Mouse (Mus musculus) G1E-ER4 (cell line): ENCODE results near the gene Acoxl. TPM values are rescaled to one million over a fixed set of nuclear protein-coding genes. Genes with fewer than 3 reads are reported as not detected.

Source experiments
- GATA1 ChIP-seq: IDR thresholded peaks from one replicate; pipeline ENCODE4 v1.8.0; 2012; ENCODE audit warnings: low read length, inconsistent platforms
- polyA plus RNA-seq: library from polyadenylated mRNA; stranded (reverse); fragments of >175 nt; gene quantifications from 2 replicates; pipeline ENCODE4 v1.2.3, GENCODE M21; 2012

Acoxl gene
- polyA plus RNA-seq, 1 experiment: 0.09 TPM

GRCm38 (mm10) chr2:128125635-128126470 is 287.2 kb downstream of the Acoxl start, which contains the start of gene Bcl2l11:
Gene Bcl2l11, plus strand, starts transcription at chr2:128126038.
- no peak for TF ChIP-seq GATA1

- TF ChIP-seq GATA1: no peak
Measured at GRCm38 (mm10) chr2:128126591-128127051, 287.9 kb downstream of the Acoxl start.

DNA sequence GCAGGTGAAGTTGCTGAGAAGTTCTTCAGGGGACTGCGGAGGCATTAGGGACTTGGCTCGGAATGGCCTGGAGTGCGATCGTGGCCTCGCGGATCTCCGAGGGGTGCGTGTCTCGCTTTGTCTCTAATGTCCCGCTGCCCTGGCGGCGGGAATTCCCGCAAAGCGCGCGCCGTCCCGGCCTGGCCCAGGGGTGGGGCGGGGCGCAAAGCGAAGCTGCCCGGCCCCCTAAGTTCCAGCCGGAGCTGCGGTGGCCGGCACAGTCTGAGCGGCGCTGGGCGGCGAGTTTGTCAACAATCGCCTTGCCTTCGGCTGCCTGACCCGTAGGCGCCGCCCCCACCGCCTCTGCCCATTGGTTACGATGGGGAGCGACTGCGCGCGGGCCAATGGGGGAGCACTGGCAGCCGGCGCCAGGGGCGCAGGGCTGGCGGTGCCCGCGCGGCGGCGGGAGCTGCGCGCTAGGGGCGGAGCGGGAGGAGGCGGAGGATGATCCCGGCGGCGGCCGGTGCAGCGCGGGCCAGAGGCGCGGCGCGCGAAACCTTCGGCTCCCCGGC is 288.5 kb downstream of the Acoxl start:
- TF ChIP-seq GATA1: no peak

DNA sequence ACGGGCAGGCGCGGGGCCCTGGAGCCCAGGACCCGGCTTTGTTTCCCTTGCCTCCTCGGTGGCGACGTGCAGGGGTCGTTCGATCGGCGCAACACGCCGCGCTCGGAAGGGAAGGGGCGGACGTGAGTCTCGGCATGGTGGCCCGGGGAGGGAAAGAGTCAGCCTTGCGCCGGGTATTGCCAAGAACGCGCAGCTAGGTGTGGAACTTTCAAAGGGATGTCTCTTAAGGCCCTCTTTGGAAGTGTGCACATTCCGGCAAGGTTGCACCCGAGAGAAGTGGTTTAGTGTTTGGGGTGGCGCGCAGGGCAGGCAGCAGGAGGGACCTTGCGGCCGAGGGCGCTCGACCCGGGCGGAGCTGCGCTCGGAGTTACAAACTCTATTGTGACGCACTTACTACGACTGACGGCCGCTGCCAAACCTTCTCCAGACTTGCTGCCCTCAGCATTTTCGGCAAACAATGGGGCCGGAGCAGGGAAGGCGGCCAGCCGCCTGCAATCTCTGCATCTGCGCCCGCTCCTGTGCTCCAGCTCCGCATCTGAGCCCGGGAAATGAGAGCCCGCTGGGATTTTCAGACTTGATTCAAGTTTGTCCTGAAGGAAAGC is 289.1 kb downstream of the Acoxl start:
- no peak for TF ChIP-seq GATA1

DNA sequence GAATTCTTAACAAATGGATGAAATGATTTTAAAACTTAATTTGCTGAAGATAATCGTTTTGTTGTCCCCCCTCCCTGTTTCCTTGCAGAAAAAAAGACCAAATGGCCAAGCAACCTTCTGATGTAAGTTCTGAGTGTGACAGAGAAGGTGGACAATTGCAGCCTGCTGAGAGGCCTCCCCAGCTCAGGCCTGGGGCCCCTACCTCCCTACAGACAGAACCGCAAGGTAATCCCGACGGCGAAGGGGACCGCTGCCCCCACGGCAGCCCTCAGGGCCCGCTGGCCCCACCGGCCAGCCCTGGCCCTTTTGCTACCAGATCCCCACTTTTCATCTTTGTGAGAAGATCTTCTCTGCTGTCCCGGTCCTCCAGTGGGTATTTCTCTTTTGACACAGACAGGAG is 289.9 kb downstream of the Acoxl start:
- TF ChIP-seq GATA1: no peak

DNA sequence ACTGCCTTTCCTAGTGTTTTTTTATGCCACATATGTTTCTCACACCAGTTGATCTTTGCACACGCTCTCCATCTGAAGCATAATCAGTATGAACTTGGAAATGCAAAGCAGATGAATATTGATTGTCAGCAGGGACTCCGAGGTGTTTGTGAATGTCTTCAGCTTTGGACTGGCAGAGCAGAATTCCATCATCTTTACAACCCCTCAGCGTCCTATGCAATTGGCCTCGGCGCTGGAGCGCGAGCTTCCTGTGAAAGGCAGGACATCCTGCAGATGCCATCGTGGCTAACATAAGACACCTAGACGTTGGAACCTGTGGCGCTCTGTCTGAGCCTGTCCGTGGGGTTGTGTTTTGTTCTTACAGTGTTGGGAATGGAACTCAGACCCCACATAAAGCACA is 292.8 kb downstream of the Acoxl start:
- no peak for TF ChIP-seq GATA1

GRCm38 (mm10) chr2:128132635-128133034 is 294.0 kb downstream of the Acoxl start:
- no peak for TF ChIP-seq GATA1

GRCm38 (mm10) chr2:128133865-128134264 is 295.2 kb downstream of the Acoxl start:
- TF ChIP-seq GATA1: no peak

DNA sequence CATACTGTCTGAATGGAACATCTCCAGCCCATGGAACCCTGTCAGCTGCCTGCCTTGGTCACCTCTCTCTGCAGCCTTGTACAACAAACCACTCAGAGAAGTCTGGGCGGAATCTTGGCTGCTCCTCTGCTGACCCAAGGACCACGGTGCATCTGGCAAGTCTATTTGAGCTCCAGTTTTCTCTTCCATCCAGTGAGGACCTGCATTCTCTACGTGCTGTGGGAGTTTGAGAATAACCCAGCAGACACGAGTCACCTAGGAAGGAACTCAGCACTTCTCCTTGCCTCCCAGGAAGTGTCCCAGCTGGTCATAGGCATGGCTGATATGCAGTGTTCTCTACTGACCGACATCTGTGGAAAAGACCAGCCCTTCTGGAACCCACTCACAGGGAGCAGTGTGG is 295.8 kb downstream of the Acoxl start:
- TF ChIP-seq GATA1: no peak

DNA sequence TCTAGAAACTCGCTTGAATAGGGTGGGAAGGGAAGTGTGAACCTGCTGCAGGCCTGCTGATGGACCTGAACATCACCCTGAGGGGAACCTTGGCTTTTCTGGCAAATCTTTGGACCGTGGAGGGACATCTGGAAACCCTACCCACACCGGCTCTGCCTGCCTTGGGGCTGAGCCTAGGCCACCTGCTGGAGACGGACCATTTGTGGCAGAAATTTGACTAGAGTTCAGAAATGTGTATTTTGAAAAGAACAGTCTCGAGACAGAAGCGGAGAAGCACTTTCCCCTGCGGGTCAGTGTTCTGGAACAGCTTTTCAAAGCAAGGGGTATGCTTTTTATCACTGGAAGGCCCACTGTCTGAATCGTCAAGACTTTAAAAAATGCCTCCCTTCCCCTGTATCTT is 296.3 kb downstream of the Acoxl start:
- TF ChIP-seq GATA1: no peak

DNA sequence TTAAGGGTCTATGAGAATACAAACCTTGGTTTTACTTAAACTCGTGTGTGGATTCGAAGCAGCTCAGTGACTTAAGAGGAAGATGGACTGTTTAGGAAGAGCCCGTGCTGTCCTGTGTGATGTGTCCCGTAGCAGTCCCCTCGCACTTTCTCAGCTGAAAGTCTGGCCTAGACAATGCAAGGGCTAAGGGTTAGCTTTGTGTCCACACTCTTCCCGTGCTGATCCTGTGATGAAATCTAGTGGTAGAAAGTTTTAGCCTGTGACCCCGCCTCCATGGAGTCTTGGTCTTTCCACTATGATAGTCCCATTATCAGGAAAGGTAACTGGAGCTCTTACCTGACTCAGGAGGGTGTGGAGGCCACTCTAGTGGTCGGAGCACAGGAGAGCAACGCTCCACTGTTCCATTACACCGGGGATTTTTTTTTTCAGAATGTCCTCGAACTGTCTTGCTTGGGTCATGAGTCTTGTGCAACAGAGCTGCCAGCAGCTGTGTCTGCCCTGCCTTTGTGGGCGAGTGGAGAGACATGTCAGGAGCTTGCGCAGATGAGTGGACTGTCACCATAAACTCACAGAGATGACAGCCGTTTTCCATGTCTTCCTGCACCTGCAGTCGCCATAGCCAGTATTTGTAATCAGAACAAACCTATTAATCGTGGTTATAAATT is 298.2 kb downstream of the Acoxl start:
- TF ChIP-seq GATA1: no peak

DNA sequence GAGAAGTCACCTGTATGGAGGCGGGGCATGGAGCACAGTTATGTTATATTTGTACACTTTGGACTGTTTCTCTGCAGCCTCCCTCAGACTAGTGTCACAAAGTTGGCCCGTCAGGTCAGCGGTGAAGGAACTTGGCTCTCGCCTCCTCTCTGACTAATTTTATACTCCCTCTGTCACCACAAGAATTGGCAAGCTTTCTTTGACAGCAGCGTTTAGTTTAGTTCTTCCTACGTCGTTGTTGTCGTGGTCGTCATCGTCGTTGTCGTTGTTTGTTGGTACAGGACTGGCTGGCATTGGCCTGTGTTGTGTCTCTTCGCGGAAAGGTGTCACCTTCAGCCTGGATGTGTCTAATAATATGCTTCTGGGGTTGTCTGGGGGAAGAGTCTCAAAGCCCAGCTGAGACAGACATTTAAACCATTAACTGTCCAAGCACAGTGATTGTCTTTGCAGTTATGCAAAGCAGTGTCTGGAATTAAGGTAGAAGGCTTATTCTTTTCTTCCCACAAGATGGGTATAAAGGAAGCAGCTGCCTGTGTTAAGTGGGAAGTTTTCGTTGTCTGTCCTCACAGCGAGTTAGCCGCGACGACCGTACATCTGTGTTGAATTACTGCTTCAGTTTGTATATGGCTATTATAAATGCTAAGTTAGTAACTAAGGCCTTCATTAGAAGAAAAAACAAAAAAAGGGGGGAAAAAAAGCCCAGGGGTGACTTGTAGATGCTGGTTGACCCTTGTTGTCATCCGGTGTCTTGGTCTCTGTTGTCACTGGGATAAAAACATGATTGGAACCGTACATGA is 299.0 kb downstream of the Acoxl start:
- TF ChIP-seq GATA1: no peak

GRCm38 (mm10) chr2:128138924-128139323 is 300.2 kb downstream of the Acoxl start:
- no peak for TF ChIP-seq GATA1

DNA sequence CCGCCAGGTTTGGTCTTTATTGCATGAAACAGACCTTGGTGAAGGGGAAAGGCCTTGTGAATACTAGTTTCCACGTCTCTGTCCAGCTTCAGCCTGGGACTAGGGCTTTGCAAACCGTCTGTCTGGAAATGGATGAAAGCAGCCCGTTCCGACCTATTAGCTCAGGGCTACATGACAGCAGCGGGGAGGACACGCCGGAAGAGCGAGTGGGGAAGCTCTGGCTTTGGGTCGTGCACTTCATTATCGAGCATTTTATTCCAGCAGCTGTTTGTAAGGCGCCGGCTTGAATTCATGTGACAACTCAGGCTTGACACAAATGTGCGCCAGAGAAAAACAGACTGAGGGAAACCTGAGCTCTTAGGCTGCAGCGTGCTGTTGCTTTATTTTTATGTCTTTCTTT is 301.1 kb downstream of the Acoxl start:
- no peak for TF ChIP-seq GATA1

DNA sequence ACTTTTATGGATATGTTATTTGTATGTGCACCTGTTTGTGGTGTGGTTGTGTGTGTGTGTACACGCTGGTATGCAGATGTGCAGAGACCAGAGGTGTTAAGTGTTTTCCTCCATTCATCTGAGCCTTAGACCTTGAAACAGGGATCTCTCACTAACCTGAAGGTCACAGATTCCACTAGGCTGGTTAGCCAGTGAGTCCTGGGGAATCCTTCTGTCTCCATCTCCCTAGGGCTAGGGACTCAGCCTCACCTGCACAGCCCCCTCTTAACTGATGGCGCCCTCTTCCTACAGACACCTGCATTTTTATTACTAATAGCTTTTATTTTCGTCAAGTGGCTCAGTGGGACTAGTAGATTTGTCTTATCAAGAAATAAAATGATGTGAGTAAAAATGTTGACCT is 301.5 kb downstream of the Acoxl start:
- TF ChIP-seq GATA1: no peak
